Mouse (Mus musculus) stomach, postnatal 0 days (tissue): Measurements from ENCODE around the gene Akap1.
"Not testable (repeated sequence)": the region's sequence is repeated elsewhere in the genome, so short reads cannot be mapped to it uniquely, and the experiment has no call there.

Experiments used
- CTCF ChIP-seq: IDR thresholded peaks from 2 replicates; pipeline ENCODE4 v1.5.1; 2016; ENCODE audit warnings: antibody characterized with exemption, low read depth, mild to moderate bottlenecking, moderate library complexity
- EP300 ChIP-seq: optimal IDR thresholded peaks from 2 replicates; pipeline ENCODE3; 2016; ENCODE audit warnings: antibody characterized with exemption

DNA sequence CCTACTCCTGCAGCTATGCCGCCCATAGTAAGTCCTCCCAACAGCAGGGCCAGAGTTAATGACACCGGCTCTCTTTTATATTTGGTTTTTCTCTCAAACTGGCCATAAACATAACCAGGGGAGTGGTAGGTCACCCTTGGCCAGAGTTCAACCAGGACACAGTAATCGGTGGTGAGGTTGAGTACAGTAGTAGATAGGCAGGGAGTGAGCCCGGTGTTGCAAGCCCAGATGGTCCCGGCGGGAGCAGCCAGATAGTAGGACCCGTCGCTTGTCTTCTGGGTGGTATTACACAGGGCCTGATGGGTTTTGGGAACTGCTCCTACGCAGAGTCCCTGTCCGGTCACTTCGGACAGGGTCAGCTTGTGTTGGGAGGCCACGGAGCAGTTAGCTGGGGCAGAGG lies 27.1 kb upstream of the Akap1 start:
- not testable (repeated sequence) for TF ChIP-seq CTCF, EP300
